In genomic region chr1:51215631-51216030, GRCm38 (mm10) we compare ENCODE assay signal across 17 mouse cellular contexts.
"Had no signal": no experiment of that assay in that cellular context is flagged by ENCODE, and none has a peak within 500 bp of the region (broad histone marks: within the 10 kb centered on the region; RNA-seq: fewer than 3 reads in every experiment).

No protein-coding gene starts in this region.

- DNase-seq: kidney, postnatal 25 days; liver, postnatal 0 days; lung, embryonic 14.5 days; retina, postnatal 1 day; right cerebral cortex, postnatal 25 days; spleen, adult 18-20 months; thymus, adult 18-20 months; thymus, postnatal 36 days had no signal

- H3K4me2 ChIP-seq: limb, embryonic 12.5 days; limb, embryonic 15.5 days; liver, embryonic 11.5 days; lung, embryonic 14.5 days; neural tube, embryonic 12.5 days had no signal

- H3K9me3 ChIP-seq: limb, embryonic 12.5 days; limb, embryonic 15.5 days; neural tube, embryonic 12.5 days had no signal

- H3K36me3 ChIP-seq: limb, embryonic 12.5 days; limb, embryonic 15.5 days; neural tube, embryonic 12.5 days had no signal

- H3K27me3 ChIP-seq: limb, embryonic 12.5 days; limb, embryonic 15.5 days; neural tube, embryonic 12.5 days had no signal

- ATAC-seq: intestine, postnatal 0 days; liver, postnatal 0 days; lung, postnatal 0 days had no signal

- H3K4me1 ChIP-seq: limb, embryonic 12.5 days; limb, embryonic 15.5 days; neural tube, embryonic 12.5 days had no signal

- H3K27ac ChIP-seq: kidney, postnatal 0 days; limb, embryonic 12.5 days; limb, embryonic 15.5 days; liver, embryonic 14.5 days; macrophage; neural tube, embryonic 12.5 days had no signal

- H3K9ac ChIP-seq: limb, embryonic 12.5 days; limb, embryonic 15.5 days; liver, embryonic 14.5 days; liver, postnatal 0 days; lung, embryonic 14.5 days; neural tube, embryonic 12.5 days had no signal

- H3K4me3 ChIP-seq: limb, embryonic 12.5 days; limb, embryonic 15.5 days; neural tube, embryonic 12.5 days had no signal
